Mouse (Mus musculus) monocyte, adult 5-6 weeks (primary cell): Measurements from ENCODE around the gene Egfl7. TPM values are rescaled to one million over a fixed set of nuclear protein-coding genes. Genes with fewer than 3 reads are reported as not detected.

Experiments used
- ATAC-seq: fragments of 153-309, 156-312 bp; replicated peaks from 2 replicates; pipeline ENCODE4 v1.8.0; 2017; ENCODE audit warnings: mild to moderate bottlenecking; ENCODE audit not compliant: low TSS enrichment, insufficient number of reproducible peaks, severe bottlenecking, poor library complexity, low FRiP score
- total RNA-seq: library from RNA; stranded (forward); fragments of 200-1000, 200-491, 200-594 nt; gene quantifications from 3 replicates; pipeline ENCODE4 v1.2.3, GENCODE M21; 2017

The Egfl7 gene
- total RNA-seq, 1 experiment from 2014 or later, result not detected

GRCm38 (mm10) chr2:26632541-26633395, 53.0 kb downstream of the Egfl7 start:
- no peak for ATAC-seq

GRCm38 (mm10) chr2:26633953-26634530, 54.2 kb downstream of the Egfl7 start:
- no peak for ATAC-seq

- no peak for ATAC-seq
Measured at GRCm38 (mm10) chr2:26634629-26635488, 55.0 kb downstream of the Egfl7 start.

GRCm38 (mm10) chr2:26635489-26636324, 55.9 kb downstream of the Egfl7 start:
- no peak for ATAC-seq

- no peak for ATAC-seq
Measured at GRCm38 (mm10) chr2:26636325-26636635, 56.5 kb downstream of the Egfl7 start.

- no peak for ATAC-seq
Measured at GRCm38 (mm10) chr2:26637316-26637932, 57.6 kb downstream of the Egfl7 start.

- ATAC-seq, result no peak
Measured at GRCm38 (mm10) chr2:26638039-26638438, 58.2 kb downstream of the Egfl7 start.

GRCm38 (mm10) chr2:26638572-26638971, 58.8 kb downstream of the Egfl7 start:
- ATAC-seq, result no peak

- ATAC-seq, result no peak
Measured at GRCm38 (mm10) chr2:26639083-26639482, 59.3 kb downstream of the Egfl7 start.

- peak; percentile 90 for ATAC-seq
Measured at GRCm38 (mm10) chr2:26639838-26640830, 60.3 kb downstream of the Egfl7 start.

GRCm38 (mm10) chr2:26641006-26641647, 61.3 kb downstream of the Egfl7 start:
- no peak for ATAC-seq

Other genes starting within 250 kb of the Egfl7 start
- 3.4 to 8.6 TPM (median 3.7 TPM) in 3 replicates for gene Dnlz, start 227.9 kb upstream of the Egfl7 start, total RNA-seq
- gene Card9, start 219.1 kb upstream of the Egfl7 start, total RNA-seq, result 82.3 to 116 TPM (median 106 TPM) in 3 replicates
- 29.6 to 63.7 TPM (median 31.7 TPM) in 3 replicates for gene Snapc4, start 199.4 kb upstream of the Egfl7 start, total RNA-seq
- 83.7 to 122 TPM (median 118 TPM) in 3 replicates for gene Entr1, start 190.7 kb upstream of the Egfl7 start, total RNA-seq
- gene Pmpca, start 190.7 kb upstream of the Egfl7 start, total RNA-seq, result 54.9 to 68.4 TPM (median 59.0 TPM) in 3 replicates
- gene Inpp5e, start 170.8 kb upstream of the Egfl7 start, total RNA-seq, result 6.1 to 17.0 TPM (median 8.7 TPM) in 3 replicates
- 40.0 to 69.7 TPM (median 50.1 TPM) in 3 replicates for gene Sec16a, start 134.8 kb upstream of the Egfl7 start, total RNA-seq
- 11.6 to 22.2 TPM (median 13.8 TPM) in 3 replicates for gene Notch1, start 63.4 kb upstream of the Egfl7 start, total RNA-seq
- not detected in 3 replicates for gene Gm20532, start 6.6 kb downstream of the Egfl7 start, total RNA-seq
- 24.2 to 27.3 TPM (median 25.1 TPM) in 3 replicates for gene Agpat2, start 24.4 kb downstream of the Egfl7 start, total RNA-seq
- gene Fam69b, start 48.4 kb downstream of the Egfl7 start, total RNA-seq, result 2.1 to 4.9 TPM in 2 of 3 replicates, not detected in the other
- 1.3 TPM in 1 of 3 replicates, not detected in the others for gene Lcn4, start 91.3 kb downstream of the Egfl7 start, total RNA-seq